Mouse (Mus musculus) erythroblast, adult 5-6 weeks (primary cell): Measurements from ENCODE around the gene Gabrr3. TPM values are rescaled to one million over a fixed set of nuclear protein-coding genes. Genes with fewer than 3 reads are reported as not detected.

Source experiments
- ATAC-seq: replicated peaks from 2 replicates; pipeline ENCODE4 v1.8.0; 2016; ENCODE audit warnings: moderate number of reproducible peaks, mild to moderate bottlenecking, moderate TSS enrichment, inconsistent platforms; ENCODE audit not compliant: poor library complexity, low FRiP score, severe bottlenecking
- total RNA-seq, 2 experiments: library from RNA; stranded (forward) in 1 of 2; stranded (reverse) in 1 of 2; fragments of 150-400 nt in 1 of 2; fragments of 200-764, 138-1000 nt in 1 of 2; gene quantifications; 2 replicates each; pipeline versions ENCODE4 v1.2.3 to v1.2.4; 2015 to 2017; ENCODE audit warnings: low replicate concordance in 2 of 2

The Gabrr3 gene
- total RNA-seq, 2 experiments from 2014 or later = not detected

GRCm38 (mm10) chr16:59463567-59463966, 56.4 kb downstream of the Gabrr3 start:
- no peak for ATAC-seq

- no peak for ATAC-seq
Measured at GRCm38 (mm10) chr16:59463973-59464372, 56.8 kb downstream of the Gabrr3 start.

DNA sequence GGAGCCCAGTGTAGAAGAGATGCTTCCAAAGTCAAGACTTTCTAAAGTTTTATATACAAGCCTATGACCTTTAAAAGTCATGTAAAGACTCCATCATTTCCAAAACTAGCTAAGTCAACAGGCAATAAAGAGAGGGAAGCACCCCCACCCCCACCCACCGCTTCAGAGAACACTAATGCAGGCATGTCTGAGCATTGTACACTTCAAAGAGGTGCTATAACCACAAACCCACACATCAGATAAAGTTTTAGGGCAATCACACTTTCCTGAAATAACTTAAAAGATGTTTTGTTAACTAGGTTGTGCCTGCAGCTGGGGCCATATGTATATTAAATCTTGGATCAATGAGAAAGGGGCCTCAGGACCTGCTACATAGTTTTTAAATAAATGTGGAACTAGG, 62.7 kb downstream of the Gabrr3 start:
- no peak for ATAC-seq

GRCm38 (mm10) chr16:59471637-59472278, 64.6 kb downstream of the Gabrr3 start, which contains the start of gene Riox2:
TSS of gene Riox2 (plus strand) at chr16:59471775.
- peak; percentile 90 for ATAC-seq

- no peak for ATAC-seq
Measured at GRCm38 (mm10) chr16:59472546-59472945, 65.4 kb downstream of the Gabrr3 start.

GRCm38 (mm10) chr16:59474788-59475187, 67.7 kb downstream of the Gabrr3 start:
- ATAC-seq = no peak

DNA sequence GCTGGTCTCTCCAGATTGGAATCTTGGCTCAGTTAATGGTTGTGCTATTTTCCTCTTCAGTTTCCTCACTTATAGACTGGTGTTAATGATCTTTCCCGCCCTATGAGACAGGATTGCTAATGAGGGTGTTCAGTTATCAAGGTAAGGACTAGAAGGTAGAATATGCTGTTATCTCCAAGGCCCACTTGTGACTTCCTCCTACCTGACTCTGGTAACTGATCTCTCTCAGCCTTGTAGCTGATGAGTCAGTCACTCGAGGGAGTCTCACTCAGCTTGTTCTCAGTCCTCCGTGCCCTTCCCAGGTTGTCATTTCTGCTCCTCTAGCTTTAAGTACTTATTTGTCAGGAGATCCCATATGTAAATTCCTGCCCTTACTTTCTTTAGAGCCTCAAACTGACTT, 70.8 kb downstream of the Gabrr3 start:
- no peak for ATAC-seq

DNA sequence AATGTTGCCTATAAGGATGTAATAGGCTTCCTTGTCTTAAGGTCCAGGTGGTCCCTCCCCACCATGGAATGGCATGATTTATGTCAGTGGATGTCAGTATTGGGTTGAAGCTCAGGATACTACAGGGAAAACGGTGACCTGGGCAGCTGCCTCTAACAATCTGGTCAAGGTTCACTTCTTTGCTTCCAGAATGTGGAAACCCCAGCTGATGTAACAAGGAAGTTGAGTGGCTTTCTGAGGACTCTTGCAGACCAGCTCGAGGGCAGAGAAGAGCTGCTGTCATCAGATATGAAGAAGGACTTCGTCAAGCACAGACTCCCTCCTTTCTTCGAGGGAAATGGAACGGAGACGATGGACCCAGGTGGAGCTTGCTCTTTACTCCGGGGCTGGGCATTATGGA, 80.1 kb downstream of the Gabrr3 start:
- no peak for ATAC-seq

GRCm38 (mm10) chr16:59487975-59488548, 80.9 kb downstream of the Gabrr3 start:
- no peak for ATAC-seq

- no peak for ATAC-seq
Measured at GRCm38 (mm10) chr16:59493199-59493598, 86.1 kb downstream of the Gabrr3 start.

DNA sequence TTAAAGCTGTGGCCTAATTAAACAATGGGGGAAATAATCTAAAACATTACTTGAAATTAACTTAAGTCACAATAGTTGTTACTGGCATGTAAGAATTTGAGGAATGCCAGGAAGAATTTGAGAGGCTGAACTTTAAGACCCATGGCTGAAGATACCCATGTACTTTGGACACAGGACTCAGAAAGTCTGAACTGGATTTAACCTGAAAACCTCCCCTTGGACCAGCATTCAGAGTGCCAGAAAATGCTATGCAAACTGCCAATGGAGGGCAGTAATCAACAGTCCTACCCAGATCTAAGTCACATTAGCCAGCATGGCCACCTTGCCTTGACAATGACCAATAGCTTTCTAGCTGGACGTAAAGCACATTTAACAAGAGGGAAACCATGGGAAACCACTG, 90.8 kb downstream of the Gabrr3 start:
- ATAC-seq = no peak

DNA sequence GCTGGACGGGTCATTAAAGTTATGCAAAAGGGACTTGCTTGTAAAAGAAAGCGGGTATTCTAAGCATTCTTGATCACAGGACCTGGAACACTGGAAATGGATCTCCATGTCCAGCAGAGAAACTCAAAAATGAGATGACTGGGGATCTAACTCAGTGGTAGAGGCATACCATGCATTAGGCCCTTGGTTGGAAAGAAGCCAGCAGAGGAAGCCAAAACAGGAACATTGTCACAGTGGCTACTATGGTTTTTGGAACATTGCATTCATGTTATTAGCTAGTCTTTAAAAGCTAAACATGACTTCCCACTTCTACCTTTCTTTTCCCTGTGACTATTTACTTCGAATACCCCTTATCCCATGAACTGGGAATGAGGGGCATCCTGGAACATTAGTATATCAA, 92.0 kb downstream of the Gabrr3 start:
- no peak for ATAC-seq

DNA sequence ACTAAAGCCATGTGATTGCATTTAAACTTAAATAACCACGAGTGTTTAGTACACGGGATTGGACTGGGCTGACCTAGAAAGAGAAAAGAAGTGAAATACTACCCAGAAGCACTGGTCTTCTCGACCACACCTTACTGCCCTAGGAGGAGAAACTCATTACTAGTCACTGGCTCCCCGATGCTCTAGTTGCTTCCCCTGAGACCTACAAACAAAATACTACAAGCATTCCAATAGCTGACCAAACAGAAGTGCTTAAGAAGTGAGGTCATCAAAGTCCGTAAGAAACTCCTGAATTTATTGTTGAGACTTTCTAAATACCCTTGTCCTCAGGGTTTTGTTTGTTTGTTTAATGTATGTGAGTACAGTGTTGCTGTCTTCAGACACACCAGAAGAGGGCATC, 102.7 kb downstream of the Gabrr3 start:
- ATAC-seq = no peak

Other genes starting within 250 kb of the Gabrr3 start
- not detected in 2 replicates for gene Olfr196, start 236.9 kb upstream of the Gabrr3 start, total RNA-seq (2015; ENCODE audit: low replicate concordance)
- 0.28 TPM in 1 of 2 replicates, not detected in the other for gene Olfr196, start 236.9 kb upstream of the Gabrr3 start, total RNA-seq (2017; ENCODE audit: low replicate concordance)
- gene Olfr198, start 203.8 kb upstream of the Gabrr3 start, total RNA-seq (2015; ENCODE audit: low replicate concordance) = not detected in 2 replicates
- gene Olfr198, start 203.8 kb upstream of the Gabrr3 start, total RNA-seq (2017; ENCODE audit: low replicate concordance) = not detected in 2 replicates
- gene Olfr199, start 187.6 kb upstream of the Gabrr3 start, total RNA-seq (2015; ENCODE audit: low replicate concordance) = not detected in 2 replicates
- gene Olfr199, start 187.6 kb upstream of the Gabrr3 start, total RNA-seq (2017; ENCODE audit: low replicate concordance) = not detected in 2 replicates
- not detected in 2 replicates for gene Olfr201, start 134.7 kb upstream of the Gabrr3 start, total RNA-seq (2015; ENCODE audit: low replicate concordance)
- gene Olfr201, start 134.7 kb upstream of the Gabrr3 start, total RNA-seq (2017; ENCODE audit: low replicate concordance) = not detected in 2 replicates
- not detected in 2 replicates for gene Olfr202, start 120.5 kb upstream of the Gabrr3 start, total RNA-seq (2015; ENCODE audit: low replicate concordance)
- gene Olfr202, start 120.5 kb upstream of the Gabrr3 start, total RNA-seq (2017; ENCODE audit: low replicate concordance) = not detected in 2 replicates
- not detected in 2 replicates for gene Olfr203, start 108.5 kb upstream of the Gabrr3 start, total RNA-seq (2015; ENCODE audit: low replicate concordance)
- gene Olfr203, start 108.5 kb upstream of the Gabrr3 start, total RNA-seq (2017; ENCODE audit: low replicate concordance) = not detected in 2 replicates
- gene Olfr204, start 89.1 kb upstream of the Gabrr3 start, total RNA-seq (2015; ENCODE audit: low replicate concordance) = not detected in 2 replicates
- not detected in 2 replicates for gene Olfr204, start 89.1 kb upstream of the Gabrr3 start, total RNA-seq (2017; ENCODE audit: low replicate concordance)
- not detected in 2 replicates for gene Olfr205, start 76.2 kb upstream of the Gabrr3 start, total RNA-seq (2015; ENCODE audit: low replicate concordance)
- not detected in 2 replicates for gene Olfr205, start 76.2 kb upstream of the Gabrr3 start, total RNA-seq (2017; ENCODE audit: low replicate concordance)
- gene Olfr206, start 58.1 kb upstream of the Gabrr3 start, total RNA-seq (2015; ENCODE audit: low replicate concordance) = not detected in 2 replicates
- not detected in 2 replicates for gene Olfr206, start 58.1 kb upstream of the Gabrr3 start, total RNA-seq (2017; ENCODE audit: low replicate concordance)
- gene Olfr209, start 43.3 kb upstream of the Gabrr3 start, total RNA-seq (2015; ENCODE audit: low replicate concordance) = not detected in 2 replicates
- gene Olfr209, start 43.3 kb upstream of the Gabrr3 start, total RNA-seq (2017; ENCODE audit: low replicate concordance) = not detected in 2 replicates
- gene Riox2, start 64.4 kb downstream of the Gabrr3 start, total RNA-seq (2015; ENCODE audit: low replicate concordance) = 2.5 and 10.2 TPM in 2 replicates
- gene Riox2, start 64.4 kb downstream of the Gabrr3 start, total RNA-seq (2017; ENCODE audit: low replicate concordance) = 8.6 and 12.8 TPM in 2 replicates
- 5.4 and 5.6 TPM in 2 replicates for gene Crybg3, start 193.6 kb downstream of the Gabrr3 start, total RNA-seq (2015; ENCODE audit: low replicate concordance)
- 2.8 and 4.5 TPM in 2 replicates for gene Crybg3, start 193.6 kb downstream of the Gabrr3 start, total RNA-seq (2017; ENCODE audit: low replicate concordance)
- gene Arl6, start 232.1 kb downstream of the Gabrr3 start, total RNA-seq (2015; ENCODE audit: low replicate concordance) = 0.63 and 2.7 TPM in 2 replicates
- not detected in 2 replicates for gene Arl6, start 232.1 kb downstream of the Gabrr3 start, total RNA-seq (2017; ENCODE audit: low replicate concordance)